Mouse (Mus musculus) small intestine, adult 2 months (tissue): Measurements from ENCODE around the gene Zfp599.

Source experiments
- CTCF ChIP-seq: fragments of 200-500 bp; IDR thresholded peaks from 2 replicates; pipeline ENCODE4 v1.5.1; 2012; ENCODE audit warnings: low read depth, mild to moderate bottlenecking, control low read depth, inconsistent platforms, low read length, moderate library complexity, mixed read lengths; ENCODE audit not compliant: insufficient replicate concordance, insufficient read length; ENCODE audit errors: extremely low read depth
- POLR2A ChIP-seq: fragments of 200-500 bp; IDR thresholded peaks from 2 replicates; pipeline ENCODE4 v1.6.1; 2012; ENCODE audit warnings: low read depth, mild to moderate bottlenecking, control low read depth, inconsistent platforms, low read length, moderate library complexity

GRCm38 (mm10) chr9:22302199-22302598 lies 42.5 kb upstream of the Zfp599 start:
- TF ChIP-seq CTCF (no peak), POLR2A (no peak)
